Mouse (Mus musculus) midbrain, postnatal 0 days (tissue): ENCODE measurements at regions not wholly inside any gene's neighbourhood (a gene's known extent, or its start where the extent isn't known, plus 50 kb on each side); places are given as distances from the start of the nearest gene placed in this dataset.

Experiments used
- ATAC-seq: fragments of 200-750 bp; cut with Nextera tagmentation; 2 replicates; pipeline ENCODE4 v1.8.0; 2017; ENCODE audit warnings: moderate number of reproducible peaks, mild to moderate bottlenecking, moderate TSS enrichment, moderate library complexity; ENCODE audit not compliant: low FRiP score
- DNase-seq: peaks from one replicate; pipeline ENCODE4 v3.0.0-alpha.2; 2015; ENCODE audit warnings: low spot score
- H3K27ac ChIP-seq: fragments of 300-500 bp; sonication (generic); 2 replicates; pipeline ENCODE4 v1.5.1; 2014; ENCODE audit warnings: low read depth, mild to moderate bottlenecking, low read length, mixed read lengths
- H3K27me3 ChIP-seq: fragments of 300-500 bp; sonication (generic); 2 replicates; pipeline ENCODE4 v1.6.1; 2014; ENCODE audit warnings: low read length, control low read depth, mixed read lengths; ENCODE audit not compliant: insufficient read depth
- H3K36me3 ChIP-seq: fragments of 300-500 bp; sonication (generic); 2 replicates; pipeline ENCODE4 v1.6.1; 2014; ENCODE audit warnings: low read length, control low read depth, mixed read lengths; ENCODE audit not compliant: insufficient read depth
- H3K4me1 ChIP-seq: fragments of 300-500 bp; sonication (generic); 2 replicates; pipeline ENCODE4 v1.6.1; 2014; ENCODE audit warnings: mild to moderate bottlenecking, control low read depth, antibody characterized with exemption, low read length, mixed read lengths; ENCODE audit not compliant: insufficient read depth
- H3K4me2 ChIP-seq: fragments of 300-500 bp; sonication (generic); 2 replicates; pipeline ENCODE4 v1.6.1; 2014; ENCODE audit warnings: low read depth, mild to moderate bottlenecking, low read length, mixed read lengths; ENCODE audit not compliant: poor library complexity, severe bottlenecking
- H3K4me3 ChIP-seq: fragments of 300-500 bp; sonication (generic); 2 replicates; pipeline ENCODE4 v1.5.1; 2014; ENCODE audit warnings: low read depth, mild to moderate bottlenecking, low read length, moderate library complexity
- H3K9ac ChIP-seq: fragments of 300-500 bp; sonication (generic); replicated peaks from 2 replicates; pipeline ENCODE4 v1.6.1; 2014; ENCODE audit warnings: mild to moderate bottlenecking, low read length, moderate library complexity, mixed read lengths; ENCODE audit not compliant: poor library complexity, severe bottlenecking
- H3K9me3 ChIP-seq: fragments of 300-500 bp; sonication (generic); 2 replicates; pipeline ENCODE4 v1.6.1; 2016; ENCODE audit warnings: low read length, control low read depth
- CTCF ChIP-seq: IDR thresholded peaks from 2 replicates; pipeline ENCODE4 v1.5.1; 2016; ENCODE audit warnings: antibody characterized with exemption, mild to moderate bottlenecking
- WGBS: fragments of 180-500 bp; shearing (Covaris S2); extraction: QIAGEN DNeasy Blood & Tissue Kit; methylation state at CpG from one replicate; pipeline ENCODE4 v1.1.7; 2014; 5-methylcytosine and 5-hydroxymethylcytosine counted together

DNA sequence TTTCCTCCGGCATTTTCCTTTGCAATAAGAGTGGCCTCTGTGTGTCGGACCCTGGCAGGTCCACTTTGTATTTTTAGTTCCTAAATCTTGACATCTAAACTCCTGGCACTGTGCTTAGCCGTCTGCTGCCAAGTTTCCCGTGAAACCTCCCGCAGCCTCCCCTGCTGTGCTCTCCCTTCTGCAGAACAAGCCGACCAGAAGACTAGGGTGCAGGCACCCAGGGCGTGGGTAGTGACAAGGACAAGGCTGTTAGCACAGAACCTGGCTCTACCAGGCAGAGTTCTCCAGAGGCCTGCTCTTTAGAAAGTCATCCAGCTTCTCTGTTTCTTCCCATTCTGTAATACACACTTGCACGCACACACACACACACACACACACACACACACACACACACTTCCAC lies 274.8 kb downstream of the Vrk1 start:
- TF ChIP-seq CTCF = no peak
- 81% methylated on average over 8 of the region's 8 CpGs for WGBS
- no peak for ATAC-seq
- Histone ChIP-seq H3K27ac (no peak overlapping the region), H3K4me3 (no peak overlapping the region), H3K27me3 (no peaks in the 10 kb centered on the region), H3K9ac (no peak overlapping the region), H3K4me2 (no peak overlapping the region), H3K9me3 (no peaks in the 10 kb centered on the region), H3K36me3 (no peaks in the 10 kb centered on the region), H3K4me1 (no peaks in the 10 kb centered on the region)
- no peak for DNase-seq

DNA sequence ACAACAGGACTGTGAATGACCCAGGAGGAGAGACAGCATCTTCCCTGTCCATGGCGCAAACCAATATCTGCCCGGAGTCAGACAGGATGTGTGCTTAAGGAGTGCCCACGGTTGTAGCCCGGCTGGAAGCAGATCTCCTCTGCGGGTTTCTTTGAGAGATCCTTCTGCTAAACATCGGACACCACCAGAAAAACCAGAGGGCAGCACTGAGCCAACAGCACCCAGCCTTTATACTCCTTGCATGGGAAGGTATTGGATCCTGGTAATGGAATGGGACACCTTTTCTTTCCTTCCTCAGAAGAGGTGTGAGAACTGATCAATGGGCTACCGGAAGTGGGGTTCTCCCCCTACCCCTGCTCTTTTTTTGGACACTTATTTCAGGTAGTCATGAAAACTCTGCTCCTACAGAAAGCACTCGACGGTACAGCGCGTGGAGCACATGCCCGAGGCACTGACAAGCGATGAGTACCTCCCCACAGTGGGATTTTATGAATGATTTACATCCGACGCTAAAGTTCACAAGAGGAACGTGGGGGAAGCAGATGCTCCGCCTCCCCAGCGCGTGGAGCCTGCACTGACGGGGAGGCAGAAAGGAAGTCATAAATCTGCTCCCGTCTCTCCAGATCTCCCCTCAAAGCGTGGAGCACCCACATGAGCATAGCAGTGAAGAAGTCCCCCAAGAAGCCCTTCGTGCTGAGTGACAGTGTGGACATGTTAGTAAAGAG lies 278.9 kb downstream of the Vrk1 start:
- no peak for DNase-seq
- H3K27ac ChIP-seq = no peak overlapping the region
- no peaks in the 10 kb centered on the region for H3K4me1 ChIP-seq
- TF ChIP-seq CTCF = peak; percentile 22; the same call in 1 of the 2 replicates
- H3K9me3 ChIP-seq = no peaks in the 10 kb centered on the region
- no peak overlapping the region for H3K4me3 ChIP-seq
- no peak for ATAC-seq
- 75% methylated on average over 23 of the region's 23 CpGs for WGBS
- no peak overlapping the region for H3K9ac ChIP-seq
- H3K27me3 ChIP-seq = no peaks in the 10 kb centered on the region
- no peak overlapping the region for H3K4me2 ChIP-seq
- no peaks in the 10 kb centered on the region for H3K36me3 ChIP-seq

DNA sequence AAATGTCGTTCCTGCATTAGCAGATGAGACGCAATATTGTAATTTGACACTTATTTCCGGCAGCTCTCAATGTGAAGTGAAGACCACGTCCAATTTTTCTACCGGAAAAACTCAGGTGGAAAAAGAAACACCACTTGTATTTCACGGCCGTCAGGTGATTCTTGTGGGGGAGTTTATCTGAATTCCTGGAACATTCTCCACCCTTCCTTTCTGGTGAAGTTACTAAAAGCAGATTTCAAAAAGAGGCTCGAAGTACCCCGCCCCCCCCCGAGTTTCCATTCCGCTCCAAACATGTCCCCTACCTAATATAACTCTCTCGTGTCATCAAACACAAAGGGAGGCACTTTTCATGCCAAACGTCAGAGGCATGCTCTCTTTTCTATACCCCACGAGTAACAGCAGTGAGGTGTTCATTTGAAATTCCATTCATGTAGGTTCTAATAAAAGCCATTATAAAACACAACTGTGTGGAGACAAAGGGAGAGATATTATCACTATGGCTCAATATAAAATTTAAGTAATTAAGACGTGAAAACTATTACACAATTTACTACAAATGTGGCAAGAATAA lies 281.5 kb downstream of the Vrk1 start:
- TF ChIP-seq CTCF = no peak
- no peak overlapping the region for H3K4me3 ChIP-seq
- ATAC-seq (no peak), DNase-seq (no peak)
- no peaks in the 10 kb centered on the region for H3K9me3 ChIP-seq
- H3K27me3 ChIP-seq = no peaks in the 10 kb centered on the region
- no peaks in the 10 kb centered on the region for H3K36me3 ChIP-seq
- WGBS = 56% methylated on average over 15 of the region's 15 CpGs
- no peak overlapping the region for H3K4me2 ChIP-seq
- H3K4me1 ChIP-seq = no peaks in the 10 kb centered on the region
- no peak overlapping the region for H3K27ac ChIP-seq
- H3K9ac ChIP-seq = no peak overlapping the region

DNA sequence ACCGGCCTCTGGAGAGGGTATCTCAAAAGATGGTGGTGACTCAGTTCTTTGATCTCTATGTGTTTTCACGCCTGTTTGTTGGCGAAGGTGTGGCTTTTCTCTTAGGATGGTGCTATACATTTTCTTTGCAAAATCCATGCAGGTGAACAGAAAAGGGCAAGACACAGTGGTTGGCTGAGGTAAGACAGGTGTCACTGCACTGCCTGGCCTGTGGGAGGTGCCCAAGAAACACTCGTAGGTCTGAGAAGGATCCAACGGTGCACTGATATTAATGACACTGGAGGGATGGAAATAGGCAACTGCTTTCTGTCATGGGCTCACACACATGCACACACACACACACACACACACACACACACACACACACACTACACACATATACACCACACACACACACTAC lies 283.1 kb downstream of the Vrk1 start:
- H3K9me3 ChIP-seq = no peaks in the 10 kb centered on the region
- no peak overlapping the region for H3K4me3 ChIP-seq
- H3K4me1 ChIP-seq = no peaks in the 10 kb centered on the region
- ATAC-seq (no peak), DNase-seq (peak; percentile 42)
- TF ChIP-seq CTCF = peak; percentile 65
- H3K36me3 ChIP-seq = no peaks in the 10 kb centered on the region
- no peak overlapping the region for H3K4me2 ChIP-seq
- H3K27me3 ChIP-seq = no peaks in the 10 kb centered on the region
- no peak overlapping the region for H3K27ac ChIP-seq
- WGBS = 65% methylated on average over 5 of the region's 5 CpGs
- no peak overlapping the region for H3K9ac ChIP-seq

DNA sequence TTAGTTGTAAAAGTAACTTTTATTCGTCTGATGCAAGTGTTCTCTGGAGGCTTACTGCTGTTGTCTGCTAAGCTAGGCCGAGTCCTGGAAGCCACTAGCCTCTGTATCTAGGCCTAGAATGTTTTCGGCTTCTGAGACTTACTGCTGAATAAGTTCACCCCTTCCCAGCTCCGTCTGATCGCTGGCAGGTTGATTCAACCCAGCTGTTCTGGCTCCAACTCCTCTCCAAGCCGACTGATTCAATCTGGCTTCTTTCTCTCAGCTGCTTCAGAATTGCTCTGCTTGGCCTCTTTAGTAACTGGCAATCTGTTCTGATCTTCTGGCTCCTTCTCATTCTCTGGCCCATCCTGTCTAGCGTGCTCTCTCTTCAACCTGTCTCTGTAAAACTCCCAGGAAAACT lies 285.6 kb downstream of the Vrk1 start:
- Histone ChIP-seq H3K4me3 (no peak overlapping the region), H3K27ac (no peak overlapping the region), H3K36me3 (no peaks in the 10 kb centered on the region), H3K4me1 (no peaks in the 10 kb centered on the region), H3K9me3 (no peaks in the 10 kb centered on the region), H3K27me3 (no peaks in the 10 kb centered on the region), H3K9ac (no peak overlapping the region), H3K4me2 (no peak overlapping the region)
- no peak for TF ChIP-seq CTCF
- no peak for DNase-seq
- ATAC-seq = no peak
- WGBS = 84% methylated on average over 7 of the region's 7 CpGs

DNA sequence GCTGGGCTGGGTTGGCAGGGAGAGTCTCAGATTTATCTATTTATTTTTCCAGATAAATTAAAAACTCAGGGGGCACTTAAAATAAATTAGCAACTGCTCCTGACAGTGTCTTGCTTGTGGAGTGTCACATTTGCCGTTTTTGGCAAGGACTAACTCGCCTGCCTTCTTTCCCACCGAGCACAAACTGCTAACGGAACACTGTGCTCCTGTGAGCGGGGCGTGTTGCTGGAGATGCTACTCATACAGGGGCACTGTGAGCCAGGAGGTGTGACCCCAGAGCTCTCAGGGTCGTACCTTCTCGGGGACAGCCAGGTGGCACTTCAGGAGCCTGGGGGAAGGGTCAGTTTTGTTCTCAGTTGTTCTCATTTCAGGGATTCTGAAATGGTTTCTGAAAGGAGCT lies 292.6 kb downstream of the Vrk1 start:
- H3K4me1 ChIP-seq = no peaks in the 10 kb centered on the region
- no peak overlapping the region for H3K27ac ChIP-seq
- no peaks in the 10 kb centered on the region for H3K9me3 ChIP-seq
- ATAC-seq = no peak
- 69% methylated on average over 8 of the region's 8 CpGs for WGBS
- H3K4me3 ChIP-seq = no peak overlapping the region
- H3K9ac ChIP-seq = no peak overlapping the region
- no peaks in the 10 kb centered on the region for H3K36me3 ChIP-seq
- H3K27me3 ChIP-seq = no peaks in the 10 kb centered on the region
- H3K4me2 ChIP-seq = no peak overlapping the region
- no peak for TF ChIP-seq CTCF
- DNase-seq = no peak
